20 mouse cellular contexts compared by ENCODE assay signal in the genomic region with DNA sequence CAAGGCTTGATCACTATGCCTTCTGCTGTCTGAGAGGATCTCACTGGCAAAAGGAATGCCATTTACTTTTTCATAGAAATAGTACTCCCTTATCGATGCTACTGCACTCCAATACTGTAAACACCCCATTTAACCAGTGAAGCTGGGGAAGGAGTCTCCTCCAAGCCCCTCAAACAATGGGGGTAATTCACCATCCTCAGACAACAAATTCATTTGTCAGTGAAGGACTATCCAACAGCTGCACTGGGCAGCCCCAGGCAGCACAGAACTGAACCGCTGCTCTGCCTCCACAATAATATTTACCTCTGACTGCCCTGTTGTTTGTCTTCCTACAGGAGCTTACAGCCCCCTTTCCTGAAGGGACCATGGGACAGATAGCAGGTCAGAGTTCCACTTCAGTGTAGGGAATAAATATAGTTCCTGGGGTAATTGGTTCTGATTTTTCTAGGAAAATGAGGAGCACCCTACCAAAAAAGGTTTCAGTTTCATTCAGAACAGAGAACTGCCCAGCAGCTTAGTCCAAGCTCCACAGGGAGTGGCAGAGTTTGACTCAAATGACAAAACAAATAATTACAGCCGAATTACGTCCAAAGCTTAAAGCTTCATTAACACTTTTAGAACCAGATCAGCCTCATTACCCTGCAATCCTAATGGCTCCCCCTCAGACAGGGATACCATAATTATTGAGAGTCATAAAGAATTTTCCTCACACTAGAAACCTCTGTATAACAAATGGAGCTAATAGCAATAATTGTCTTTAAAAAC. TPM values are rescaled to one million over a fixed set of nuclear protein-coding genes. Genes with fewer than 3 reads are reported as not detected.
DNase-seq lines count a peak whose midpoint lies in the region; ATAC-seq and TF ChIP-seq lines count a peak whose summit lies in the region.
"Had no signal": no experiment of that assay in that cellular context is flagged by ENCODE, and none has a peak within 500 bp of the region (broad histone marks: within the 10 kb centered on the region; RNA-seq: fewer than 3 reads in every experiment).

No protein-coding gene starts in this region.

- H3K4me1 ChIP-seq in forebrain, embryonic 13.5 days: peaks cover 17% of the 10 kb centered on the region
- no peaks in the 10 kb centered on the region; the same call in 1 of the 2 replicates for H3K4me1 ChIP-seq in forebrain, embryonic 16.5 days (replicated peaks; ENCODE audit: control insufficient read depth, insufficient read depth, low read length)
- peaks cover 0 to 3% of the 10 kb centered on the region in 2 experiments; a peak in 1 of 4 replicates for H3K4me1 ChIP-seq in CH12.LX (ENCODE audit: control insufficient read depth in 1 of 2, insufficient read depth in 2 of 2)
- no peaks in the 10 kb centered on the region for H3K4me1 ChIP-seq in liver, embryonic 13.5 days (replicated peaks)

- TF ChIP-seq CTCF in left cerebral cortex, adult 2 months (IDR thresholded peaks at IDR 0.05): no peak
- no peak for TF ChIP-seq CTCF in CH12.LX (conservative IDR thresholded peaks at IDR 0.05 in 1 of 2, IDR thresholded peaks at IDR 0.05 in 1 of 2; ENCODE audit: low read depth in 2 of 2, low read length in 2 of 2)

- dilution Hi-C loops in CH12.LX (cut with MboI; ENCODE audit: extremely low pct_ligation_motif_present, extremely low pct_unique_long_range_greater_than_20kb, low sequenced_read_pairs): no loop called here

- H3K36me3 ChIP-seq in forebrain, embryonic 13.5 days (ENCODE audit: poor library complexity, severe bottlenecking): no peaks in the 10 kb centered on the region
- H3K36me3 ChIP-seq in forebrain, embryonic 16.5 days (ENCODE audit: control insufficient read depth, insufficient read depth): no peaks in the 10 kb centered on the region
- no peaks in the 10 kb centered on the region for H3K36me3 ChIP-seq in CH12.LX (replicated peaks in 1 of 2; ENCODE audit: control insufficient read depth in 1 of 2, insufficient read depth in 1 of 2, low read length in 1 of 2)
- no peaks in the 10 kb centered on the region for H3K36me3 ChIP-seq in liver, embryonic 13.5 days

- 0 out of 2 replicates have a peak overlapping the region, but pooled peaks have one; percentile 14 for H3K9ac ChIP-seq in forebrain, embryonic 13.5 days
- no peak overlapping the region for H3K9ac ChIP-seq in forebrain, embryonic 16.5 days (replicated peaks; ENCODE audit: low read depth, low read length)
- no peak overlapping the region for H3K9ac ChIP-seq in CH12.LX (ENCODE audit: insufficient read depth, low read depth)
- H3K9ac ChIP-seq in liver, embryonic 13.5 days: 0 out of 2 replicates have a peak overlapping the region, but pooled peaks have one; percentile 23

- WGBS in forebrain, embryonic 13.5 days: 2% methylated on average over 4 of the region's 4 CpGs
- under 1% methylated on average over 4 of the region's 4 CpGs for WGBS in forebrain, embryonic 16.5 days
- WGBS in liver, embryonic 13.5 days (ENCODE audit: insufficient replicate concordance): 30% methylated on average over 4 of the region's 4 CpGs

- no peak for TF ChIP-seq POLR2A in CH12.LX (IDR thresholded peaks at IDR 0.05; ENCODE audit: low read depth, low read length)

- H3K9me3 ChIP-seq in forebrain, embryonic 13.5 days (replicated peaks): no peaks in the 10 kb centered on the region
- H3K9me3 ChIP-seq in forebrain, embryonic 16.5 days (ENCODE audit: control insufficient read depth, low read length): no peaks in the 10 kb centered on the region
- no peaks in the 10 kb centered on the region for H3K9me3 ChIP-seq in CH12.LX (replicated peaks; ENCODE audit: low read length)
- H3K9me3 ChIP-seq in liver, embryonic 13.5 days (replicated peaks): no peaks in the 10 kb centered on the region

- no peaks in the 10 kb centered on the region for H3K79me2 ChIP-seq in CH12.LX (replicated peaks; ENCODE audit: control insufficient read depth, extremely low read depth, insufficient read depth, poor library complexity, severe bottlenecking)

- no peak for TF ChIP-seq EP300 in CH12.LX (IDR thresholded peaks at IDR 0.05; ENCODE audit: low read length)

- DNase-seq in left cerebral cortex, adult 2 months (ENCODE audit: extremely low spot score in 1 of 2, low spot score in 2 of 2): no peak
- no peak for DNase-seq in left cerebral cortex, adult 8-10 months (ENCODE audit: low spot score in 2 of 2)
- no peak for DNase-seq in CH12.LX (ENCODE audit: extremely low read depth)
- no peak for DNase-seq in liver, embryonic 13.5 days
- no peak for DNase-seq in testis, postnatal 10 days (ENCODE audit: low spot score)
- no peak for DNase-seq in MN1 (ENCODE audit: low spot score)
- DNase-seq: cerebellum, adult 18-20 months; gastrocnemius, postnatal 14 days; heart, postnatal 14 days; kidney, adult 2 months; lung, adult 18-20 months; thymus, adult 18-20 months had no signal

- H3K4me2 ChIP-seq in forebrain, embryonic 13.5 days: peak overlapping the region; percentile 1; the same call in 1 of the 2 replicates
- no peak overlapping the region for H3K4me2 ChIP-seq in forebrain, embryonic 16.5 days (ENCODE audit: low read length)
- H3K4me2 ChIP-seq in CH12.LX (ENCODE audit: insufficient read depth, low read depth, poor library complexity, severe bottlenecking): peak overlapping the region; percentile 62; the same call in 1 of the 2 replicates
- H3K4me2 ChIP-seq in liver, embryonic 13.5 days: no peak overlapping the region

- ATAC-seq in forebrain, embryonic 13.5 days: no peak
- no peak for ATAC-seq in forebrain, embryonic 16.5 days
- ATAC-seq in liver, embryonic 13.5 days (ENCODE audit: low read depth): no peak
- ATAC-seq: hindbrain, embryonic 16.5 days had no signal

- no peak for TF ChIP-seq RAD21 in CH12.LX (IDR thresholded peaks at IDR 0.05; ENCODE audit: low read depth, low read length)

- peaks cover 11% of the 10 kb centered on the region; the same call in 1 of the 2 replicates for H3K27me3 ChIP-seq in forebrain, embryonic 13.5 days
- no peaks in the 10 kb centered on the region; the same call in 1 of the 2 replicates for H3K27me3 ChIP-seq in forebrain, embryonic 16.5 days (replicated peaks; ENCODE audit: control insufficient read depth, insufficient read depth, low read length)
- peaks cover 6% of the 10 kb centered on the region for H3K27me3 ChIP-seq in CH12.LX (replicated peaks)
- H3K27me3 ChIP-seq in liver, embryonic 13.5 days: peaks cover 40% of the 10 kb centered on the region

- in situ Hi-C loops in CH12.LX (cut with MboI; ENCODE audit: low pct_ligation_motif_present, low pct_unique_long_range_greater_than_20kb, low sequenced_read_pairs): no loop called here

- H3K27ac ChIP-seq in forebrain, embryonic 13.5 days: no peak overlapping the region
- H3K27ac ChIP-seq in forebrain, embryonic 16.5 days (ENCODE audit: low read length): no peak overlapping the region
- peak overlapping the region; percentile 63 for H3K27ac ChIP-seq in left cerebral cortex, adult 2 months
- no peak overlapping the region for H3K27ac ChIP-seq in CH12.LX (ENCODE audit: insufficient read depth, low read depth)
- H3K27ac ChIP-seq in liver, embryonic 13.5 days: no peak overlapping the region

- intact Hi-C loops in left cerebral cortex, adult 2 months (cut with DNase I): no loop called here

- H3K4me3 ChIP-seq in forebrain, embryonic 13.5 days: no peak overlapping the region
- H3K4me3 ChIP-seq in forebrain, embryonic 16.5 days (replicated peaks; ENCODE audit: low read length): no peak overlapping the region
- no peak overlapping the region for H3K4me3 ChIP-seq in left cerebral cortex, adult 2 months
- no peak overlapping the region for H3K4me3 ChIP-seq in CH12.LX (replicated peaks in 1 of 3; ENCODE audit: low read depth in 2 of 3, low read length in 2 of 3, poor library complexity in 1 of 3)
- H3K4me3 ChIP-seq in liver, embryonic 13.5 days (replicated peaks): no peak overlapping the region

RNA-seq across cellular contexts. Expression of a gene that starts 6.0 kb away (rescaled TPM):
- not detected in 2 replicates for polyA plus RNA-seq in forebrain, embryonic 13.5 days (2015; fragmentation: Nextera tagmentation; extraction: Ambion mirVana)
- polyA plus RNA-seq in forebrain, embryonic 16.5 days (2015; fragmentation: Nextera tagmentation; extraction: Ambion mirVana): not detected in 2 replicates
- total RNA-seq in left cerebral cortex, adult 2 months (2021): not detected
- not detected for total RNA-seq in left cerebral cortex, adult 8-10 months (2022)
- total RNA-seq in CH12.LX (2012; rRNA removed): not detected in 2 replicates
- total RNA-seq in CH12.LX (2014; rRNA removed): not detected in 2 replicates
- polyA plus RNA-seq in CH12.LX (2012; ENCODE audit: insufficient read length, low read depth): not detected in 2 replicates
- not detected in 2 replicates for polyA plus RNA-seq in liver, embryonic 13.5 days (2015; fragmentation: Nextera tagmentation; extraction: Ambion mirVana)
- total RNA-seq: adrenal gland, adult 18-20 months; gastrocnemius, postnatal 14 days; heart, postnatal 14 days; left cerebral cortex, postnatal 14 days; megakaryocyte-erythroid progenitor cell, adult 5-6 weeks had no signal
- polyA plus RNA-seq: embryonic facial prominence, embryonic 14.5 days; hindbrain, embryonic 16.5 days; large intestine, adult 2 months had no signal

RNA-seq across cellular contexts. Expression of a gene that starts 12.2 kb away (rescaled TPM):
- polyA plus RNA-seq in forebrain, embryonic 13.5 days (2015; fragmentation: Nextera tagmentation; extraction: Ambion mirVana): 17.8 and 22.1 TPM in 2 replicates
- polyA plus RNA-seq in forebrain, embryonic 16.5 days (2015; fragmentation: Nextera tagmentation; extraction: Ambion mirVana): 6.6 and 12.1 TPM in 2 replicates
- total RNA-seq in left cerebral cortex, adult 2 months (2021): 1 to 10 TPM; 3.8 to 4.8 TPM
- total RNA-seq in left cerebral cortex, adult 8-10 months (2022): 1 to 10 TPM; 5.1 to 8.7 (median 6.8) TPM
- not detected in 2 replicates for total RNA-seq in CH12.LX (2012; rRNA removed)
- not detected in 2 replicates for total RNA-seq in CH12.LX (2014; rRNA removed)
- polyA plus RNA-seq in CH12.LX (2012; ENCODE audit: insufficient read length, low read depth): not detected in 2 replicates
- 98.6 and 105 TPM in 2 replicates for polyA plus RNA-seq in liver, embryonic 13.5 days (2015; fragmentation: Nextera tagmentation; extraction: Ambion mirVana)

RNA-seq across cellular contexts. Expression of a gene that starts 17.5 kb away (rescaled TPM):
- polyA plus RNA-seq in forebrain, embryonic 13.5 days (2015; fragmentation: Nextera tagmentation; extraction: Ambion mirVana): 0.17 and 0.40 TPM in 2 replicates
- polyA plus RNA-seq in forebrain, embryonic 16.5 days (2015; fragmentation: Nextera tagmentation; extraction: Ambion mirVana): 0.53 and 1.1 TPM in 2 replicates
- total RNA-seq in left cerebral cortex, adult 2 months (2021): under 1 TPM; 0.36 to 0.58 TPM
- under 1 TPM; 0.26 to 0.70 (median 0.39) TPM for total RNA-seq in left cerebral cortex, adult 8-10 months (2022)
- total RNA-seq in CH12.LX (2012; rRNA removed) (0.17 TPM in 1 of 2 replicates, not detected in the other), CH12.LX (2014; rRNA removed) (not detected in 2 replicates)
- not detected in 2 replicates for polyA plus RNA-seq in CH12.LX (2012; ENCODE audit: insufficient read length, low read depth)
- polyA plus RNA-seq in liver, embryonic 13.5 days (2015; fragmentation: Nextera tagmentation; extraction: Ambion mirVana): 0.05 TPM in 1 of 2 replicates, not detected in the other
- total RNA-seq: megakaryocyte-erythroid progenitor cell, adult 5-6 weeks had no signal
- polyA plus RNA-seq: embryonic facial prominence, embryonic 14.5 days had no signal

RNA-seq across cellular contexts. Expression of a gene that starts 17.6 kb away (rescaled TPM):
- polyA plus RNA-seq in forebrain, embryonic 13.5 days (2015; fragmentation: Nextera tagmentation; extraction: Ambion mirVana): not detected in 2 replicates
- not detected in 2 replicates for polyA plus RNA-seq in forebrain, embryonic 16.5 days (2015; fragmentation: Nextera tagmentation; extraction: Ambion mirVana)
- not detected for total RNA-seq in left cerebral cortex, adult 2 months (2021)
- total RNA-seq in left cerebral cortex, adult 8-10 months (2022): not detected
- not detected in 2 replicates for total RNA-seq in CH12.LX (2012; rRNA removed)
- total RNA-seq in CH12.LX (2014; rRNA removed): not detected in 2 replicates
- polyA plus RNA-seq in CH12.LX (2012; ENCODE audit: insufficient read length, low read depth): 0.68 TPM in 1 of 2 replicates, not detected in the other
- polyA plus RNA-seq in liver, embryonic 13.5 days (2015; fragmentation: Nextera tagmentation; extraction: Ambion mirVana): 0.44 TPM in 1 of 2 replicates, not detected in the other
- total RNA-seq: adrenal gland, adult 18-20 months; gastrocnemius, postnatal 14 days; heart, postnatal 14 days; left cerebral cortex, postnatal 14 days; megakaryocyte-erythroid progenitor cell, adult 5-6 weeks had no signal
- polyA plus RNA-seq: embryonic facial prominence, embryonic 14.5 days; large intestine, adult 2 months had no signal

RNA-seq across cellular contexts. Expression of a gene that starts 24.3 kb away (rescaled TPM):
- 2.6 and 2.7 TPM in 2 replicates for polyA plus RNA-seq in forebrain, embryonic 13.5 days (2015; fragmentation: Nextera tagmentation; extraction: Ambion mirVana)
- polyA plus RNA-seq in forebrain, embryonic 16.5 days (2015; fragmentation: Nextera tagmentation; extraction: Ambion mirVana): 3.3 and 4.1 TPM in 2 replicates
- total RNA-seq in left cerebral cortex, adult 2 months (2021): 1 to 10 TPM; 2.5 to 4.0 TPM
- total RNA-seq in left cerebral cortex, adult 8-10 months (2022): 1 to 10 TPM; 3.0 to 4.2 (median 3.1) TPM
- total RNA-seq in CH12.LX (2012; rRNA removed) (12.3 and 17.7 TPM in 2 replicates), CH12.LX (2014; rRNA removed) (4.3 and 5.5 TPM in 2 replicates)
- 9.8 and 10.7 TPM in 2 replicates for polyA plus RNA-seq in CH12.LX (2012; ENCODE audit: insufficient read length, low read depth)
- polyA plus RNA-seq in liver, embryonic 13.5 days (2015; fragmentation: Nextera tagmentation; extraction: Ambion mirVana): 13.7 and 14.6 TPM in 2 replicates

Comparison
In these comparisons a context has a peak if more than half of its experiments do, and no peak if none do; other contexts are left out.
1. H3K4me2 ChIP-seq: peak in forebrain, embryonic 13.5 days (single experiment) and CH12.LX (single experiment); none in forebrain, embryonic 16.5 days (single experiment) and liver, embryonic 13.5 days (single experiment).
2. H3K9ac ChIP-seq: peak in forebrain, embryonic 13.5 days (single experiment) and liver, embryonic 13.5 days (single experiment); none in forebrain, embryonic 16.5 days (single experiment) and CH12.LX (single experiment).